Mouse (Mus musculus) intestine, embryonic 15.5 days (tissue): ENCODE measurements around the gene Utp14a. TPM values are rescaled to one million over a fixed set of nuclear protein-coding genes. Genes with fewer than 3 reads are reported as not detected.

ENCODE experiments used
- ATAC-seq: fragments of 200-750 bp; cut with Nextera tagmentation; 2 replicates; pipeline ENCODE4 v1.8.0; 2017; ENCODE audit warnings: moderate TSS enrichment, moderate library complexity
- H3K27ac ChIP-seq: fragments of 300-500 bp; sonication (generic); 2 replicates; pipeline ENCODE4 v1.5.1; 2015; ENCODE audit warnings: mild to moderate bottlenecking, inconsistent platforms
- H3K27me3 ChIP-seq: fragments of 300-500 bp; sonication (generic); replicated peaks from 2 replicates; pipeline ENCODE4 v1.6.1; 2015; ENCODE audit warnings: inconsistent platforms
- H3K36me3 ChIP-seq: fragments of 300-500 bp; sonication (generic); 2 replicates; pipeline ENCODE4 v1.6.1; 2015; ENCODE audit warnings: inconsistent platforms
- H3K4me1 ChIP-seq: fragments of 300-500 bp; sonication (generic); replicated peaks from 2 replicates; pipeline ENCODE4 v1.6.1; 2015; ENCODE audit warnings: inconsistent platforms
- H3K4me2 ChIP-seq: fragments of 300-500 bp; sonication (generic); replicated peaks from 2 replicates; pipeline ENCODE4 v1.6.1; 2015; ENCODE audit warnings: mild to moderate bottlenecking, inconsistent platforms
- H3K4me3 ChIP-seq: fragments of 300-500 bp; sonication (generic); replicated peaks from 2 replicates; pipeline ENCODE4 v1.5.1; 2015; ENCODE audit warnings: inconsistent platforms
- H3K9ac ChIP-seq: fragments of 300-500 bp; sonication (generic); 2 replicates; pipeline ENCODE4 v1.6.1; 2015; ENCODE audit warnings: inconsistent platforms
- H3K9me3 ChIP-seq: fragments of 300-500 bp; sonication (generic); 2 replicates; pipeline ENCODE4 v1.6.1; 2016; ENCODE audit warnings: inconsistent platforms
- WGBS: fragments of 180-500 bp; shearing (Covaris S2); methylation state at CpG from one replicate; pipeline ENCODE4 v1.1.7; 2015; 5-methylcytosine and 5-hydroxymethylcytosine counted together
- polyA plus RNA-seq: library from polyadenylated mRNA; unstranded; fragments of >200 nt; fragmentation: Nextera tagmentation; extraction: Ambion mirVana; gene quantifications from 2 replicates; pipeline ENCODE4 v1.2.1, GENCODE M21; 2015

Gene Utp14a
- polyA plus RNA-seq, 1 experiment from 2014 or later, result 16.4 TPM

- Histone ChIP-seq H3K27ac (no peak overlapping the region), H3K9ac (no peak overlapping the region), H3K4me1 (no peaks in the 10 kb centered on the region), H3K9me3 (no peaks in the 10 kb centered on the region), H3K36me3 (no peaks in the 10 kb centered on the region), H3K27me3 (no peaks in the 10 kb centered on the region), H3K4me2 (no peak overlapping the region), H3K4me3 (no peak overlapping the region)
- no peak for ATAC-seq
- WGBS, result 43% methylated on average over 3 of the region's 3 CpGs
These were observed 21.4 kb downstream of the Utp14a start for GRCm38 (mm10) chrX:48278103-48278502.

GRCm38 (mm10) chrX:48284386-48285005 lies 27.8 kb downstream of the Utp14a start:
- peak; percentile 88 for ATAC-seq
- no peaks in the 10 kb centered on the region for H3K9me3 ChIP-seq
- 18% methylated on average over 32 of the region's 37 CpGs for WGBS
- no peaks in the 10 kb centered on the region for H3K27me3 ChIP-seq
- H3K4me1 ChIP-seq, result no peaks in the 10 kb centered on the region
- peak overlapping the region; percentile 48 for H3K4me3 ChIP-seq
- no peaks in the 10 kb centered on the region for H3K36me3 ChIP-seq
- H3K9ac ChIP-seq, result peak overlapping the region; percentile 39; the same call in 1 of the 2 replicates
- peak overlapping the region; percentile 90 for H3K27ac ChIP-seq
- peak overlapping the region; percentile 60 for H3K4me2 ChIP-seq

- H3K27me3 ChIP-seq, result no peaks in the 10 kb centered on the region
- H3K36me3 ChIP-seq, result no peaks in the 10 kb centered on the region
- peak; percentile 88 for ATAC-seq
- no peaks in the 10 kb centered on the region for H3K9me3 ChIP-seq
- no peaks in the 10 kb centered on the region for H3K4me1 ChIP-seq
- H3K9ac ChIP-seq, result peak overlapping the region; percentile 39; the same call in 1 of the 2 replicates
- peak overlapping the region; percentile 60 for H3K4me2 ChIP-seq
- WGBS, result 16% methylated on average over 23 of the region's 42 CpGs
- peak overlapping the region; percentile 48 for H3K4me3 ChIP-seq
- H3K27ac ChIP-seq, result peak overlapping the region; percentile 90
These were observed 28.5 kb downstream of the Utp14a start for GRCm38 (mm10) chrX:48285006-48285650.

GRCm38 (mm10) chrX:48285651-48286021 lies 29.0 kb downstream of the Utp14a start:
- 4% methylated on average over 26 of the region's 34 CpGs for WGBS
- H3K9me3 ChIP-seq, result no peaks in the 10 kb centered on the region

GRCm38 (mm10) chrX:48286488-48286887 lies 29.8 kb downstream of the Utp14a start:
- ATAC-seq, result no peak
- H3K27me3 ChIP-seq, result no peaks in the 10 kb centered on the region
- H3K4me1 ChIP-seq, result no peaks in the 10 kb centered on the region
- H3K4me3 ChIP-seq, result no peak overlapping the region
- no peaks in the 10 kb centered on the region for H3K36me3 ChIP-seq
- 65% methylated on average over 6 of the region's 6 CpGs for WGBS
- no peak overlapping the region for H3K27ac ChIP-seq
- H3K4me2 ChIP-seq, result no peak overlapping the region
- no peak overlapping the region for H3K9ac ChIP-seq
- no peaks in the 10 kb centered on the region for H3K9me3 ChIP-seq

More at GRCm38 (mm10) chrX:48285651-48286021, 29.0 kb downstream of the Utp14a start:
- peak overlapping the region; percentile 48 for H3K4me3 ChIP-seq
- peak; percentile 75 for ATAC-seq
- H3K27me3 ChIP-seq, result no peaks in the 10 kb centered on the region
- H3K27ac ChIP-seq, result peak overlapping the region; percentile 58; the same call in 1 of the 2 replicates
- H3K9ac ChIP-seq, result peak overlapping the region; percentile 41
- peak overlapping the region; percentile 60 for H3K4me2 ChIP-seq
- no peaks in the 10 kb centered on the region for H3K4me1 ChIP-seq
- no peaks in the 10 kb centered on the region for H3K36me3 ChIP-seq

- H3K4me2 ChIP-seq, result no peak overlapping the region
- no peaks in the 10 kb centered on the region for H3K9me3 ChIP-seq
- WGBS, result 83% methylated on average over 4 of the region's 4 CpGs
- H3K27ac ChIP-seq, result no peak overlapping the region
- H3K4me3 ChIP-seq, result no peak overlapping the region
- ATAC-seq, result no peak
- H3K9ac ChIP-seq, result no peak overlapping the region
- no peaks in the 10 kb centered on the region for H3K36me3 ChIP-seq
- H3K27me3 ChIP-seq, result no peaks in the 10 kb centered on the region
- H3K4me1 ChIP-seq, result no peaks in the 10 kb centered on the region
These were observed 31.3 kb downstream of the Utp14a start for GRCm38 (mm10) chrX:48288008-48288407.

GRCm38 (mm10) chrX:48291413-48291812 lies 34.8 kb downstream of the Utp14a start:
- ATAC-seq, result no peak
- Histone ChIP-seq H3K9ac (no peak overlapping the region), H3K27ac (no peak overlapping the region), H3K4me2 (no peak overlapping the region), H3K4me3 (no peak overlapping the region), H3K4me1 (no peaks in the 10 kb centered on the region), H3K36me3 (no peaks in the 10 kb centered on the region), H3K9me3 (no peaks in the 10 kb centered on the region), H3K27me3 (no peaks in the 10 kb centered on the region)
- 38% methylated on average over 3 of the region's 3 CpGs for WGBS

- H3K4me1 ChIP-seq, result no peaks in the 10 kb centered on the region
- H3K27me3 ChIP-seq, result no peaks in the 10 kb centered on the region
- no peaks in the 10 kb centered on the region for H3K36me3 ChIP-seq
- H3K4me2 ChIP-seq, result no peak overlapping the region
- H3K4me3 ChIP-seq, result no peak overlapping the region
- H3K9ac ChIP-seq, result no peak overlapping the region
- 85% methylated on average over 4 of the region's 4 CpGs for WGBS
- H3K27ac ChIP-seq, result no peak overlapping the region
- ATAC-seq, result no peak
- H3K9me3 ChIP-seq, result no peaks in the 10 kb centered on the region
These were observed 48.7 kb downstream of the Utp14a start for GRCm38 (mm10) chrX:48305356-48305755.

GRCm38 (mm10) chrX:48310706-48311517 lies 54.2 kb downstream of the Utp14a start:
- 29% methylated on average over 25 of the region's 26 CpGs for WGBS
- H3K4me1 ChIP-seq, result no peaks in the 10 kb centered on the region
- no peaks in the 10 kb centered on the region for H3K9me3 ChIP-seq
- no peaks in the 10 kb centered on the region for H3K27me3 ChIP-seq
- H3K4me3 ChIP-seq, result peak overlapping the region; percentile 20
- H3K4me2 ChIP-seq, result peak overlapping the region; percentile 54
- H3K9ac ChIP-seq, result no peak overlapping the region
- ATAC-seq, result no peak
- H3K27ac ChIP-seq, result no peak overlapping the region
- no peaks in the 10 kb centered on the region for H3K36me3 ChIP-seq

- ATAC-seq, result no peak
- WGBS, result 85% methylated on average over 5 of the region's 5 CpGs
These were observed 55.1 kb downstream of the Utp14a start for GRCm38 (mm10) chrX:48311727-48312126.

GRCm38 (mm10) chrX:48314530-48315079 lies 57.9 kb downstream of the Utp14a start:
- Histone ChIP-seq H3K27ac (0 out of 2 replicates have a peak overlapping the region, but pooled peaks have one; percentile 51), H3K9ac (peak overlapping the region; percentile 42), H3K36me3 (no peaks in the 10 kb centered on the region), H3K4me2 (peak overlapping the region; percentile 66), H3K27me3 (no peaks in the 10 kb centered on the region), H3K9me3 (no peaks in the 10 kb centered on the region), H3K4me1 (no peaks in the 10 kb centered on the region), H3K4me3 (peak overlapping the region; percentile 38)
- ATAC-seq, result peak; percentile 91
- WGBS, result 9% methylated on average over 33 of the region's 33 CpGs

More at GRCm38 (mm10) chrX:48311727-48312126, 55.1 kb downstream of the Utp14a start:
- Histone ChIP-seq H3K4me2 (no peak overlapping the region), H3K27ac (no peak overlapping the region), H3K9me3 (no peaks in the 10 kb centered on the region), H3K27me3 (no peaks in the 10 kb centered on the region), H3K9ac (no peak overlapping the region), H3K4me3 (no peak overlapping the region), H3K36me3 (no peaks in the 10 kb centered on the region), H3K4me1 (no peaks in the 10 kb centered on the region)

- Histone ChIP-seq H3K4me3 (no peak overlapping the region), H3K27ac (no peak overlapping the region), H3K36me3 (no peaks in the 10 kb centered on the region), H3K4me2 (no peak overlapping the region), H3K9ac (no peak overlapping the region), H3K27me3 (no peaks in the 10 kb centered on the region), H3K4me1 (no peaks in the 10 kb centered on the region), H3K9me3 (no peaks in the 10 kb centered on the region)
- no peak for ATAC-seq
- WGBS, result 39% methylated on average over 3 of the region's 3 CpGs
These were observed 60.8 kb downstream of the Utp14a start for GRCm38 (mm10) chrX:48317444-48317843.
